Mouse (Mus musculus): ENCODE data around the gene Fbxo46. TPM values are rescaled to one million over a fixed set of nuclear protein-coding genes. Genes with fewer than 3 reads are reported as not detected.
"Not testable (repeated sequence)": the region's sequence is repeated elsewhere in the genome, so short reads cannot be mapped to it uniquely, and the experiment has no call there.

The Fbxo46 gene
- polyA plus RNA-seq, 1 experiment from 2014 or later, result 20.9 TPM

DNA sequence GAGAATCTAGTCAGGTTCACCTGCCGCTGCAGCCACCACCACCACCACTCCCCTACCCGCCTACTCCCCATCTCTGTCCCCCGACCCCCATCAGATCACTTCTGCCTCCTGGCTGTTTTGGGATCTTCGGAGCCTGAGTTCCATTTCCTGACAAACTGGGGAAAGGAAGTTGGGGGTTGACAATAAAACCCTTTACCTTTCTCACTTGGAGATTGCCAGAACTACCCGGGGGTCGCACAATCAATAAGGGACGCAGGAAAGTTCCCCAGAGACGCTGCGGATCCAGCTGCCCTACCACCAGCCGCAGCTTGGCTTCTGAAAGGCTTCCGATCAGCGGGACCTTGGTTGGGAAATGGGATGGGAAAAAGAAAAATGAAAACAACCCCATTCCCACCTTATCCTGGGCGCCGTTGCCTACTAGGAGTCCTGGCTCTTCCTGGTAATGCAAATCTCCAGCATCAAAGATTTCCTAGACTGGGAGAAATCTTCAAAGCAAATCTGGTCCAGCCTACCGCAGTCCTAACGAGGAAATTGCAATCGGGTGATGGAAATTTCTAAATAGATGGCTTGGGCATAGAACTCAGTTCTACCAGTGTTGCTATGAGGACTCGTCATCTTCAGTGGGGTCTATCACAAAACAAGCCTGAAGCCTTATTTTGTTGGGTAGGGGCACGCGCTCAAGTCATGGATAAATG is 28.7 kb downstream of the Fbxo46 start:
- no peaks in the 10 kb centered on the region for H3K27me3 ChIP-seq
- ATAC-seq (ENCODE audit: low FRiP score), result no peak
- 13% methylated on average over 20 of the region's 20 CpGs for WGBS
- H3K27ac ChIP-seq, result peak overlapping the region; percentile 86
- H3K4me1 ChIP-seq, result peaks cover 24% of the 10 kb centered on the region
- H3K9ac ChIP-seq, result peak overlapping the region; percentile 73
- peaks cover 27% of the 10 kb centered on the region for H3K36me3 ChIP-seq
- H3K4me3 ChIP-seq, result peak overlapping the region; percentile 60
- H3K4me2 ChIP-seq (replicated peaks), result peak overlapping the region; percentile 66
- no peaks in the 10 kb centered on the region for H3K9me3 ChIP-seq (replicated peaks)

DNA sequence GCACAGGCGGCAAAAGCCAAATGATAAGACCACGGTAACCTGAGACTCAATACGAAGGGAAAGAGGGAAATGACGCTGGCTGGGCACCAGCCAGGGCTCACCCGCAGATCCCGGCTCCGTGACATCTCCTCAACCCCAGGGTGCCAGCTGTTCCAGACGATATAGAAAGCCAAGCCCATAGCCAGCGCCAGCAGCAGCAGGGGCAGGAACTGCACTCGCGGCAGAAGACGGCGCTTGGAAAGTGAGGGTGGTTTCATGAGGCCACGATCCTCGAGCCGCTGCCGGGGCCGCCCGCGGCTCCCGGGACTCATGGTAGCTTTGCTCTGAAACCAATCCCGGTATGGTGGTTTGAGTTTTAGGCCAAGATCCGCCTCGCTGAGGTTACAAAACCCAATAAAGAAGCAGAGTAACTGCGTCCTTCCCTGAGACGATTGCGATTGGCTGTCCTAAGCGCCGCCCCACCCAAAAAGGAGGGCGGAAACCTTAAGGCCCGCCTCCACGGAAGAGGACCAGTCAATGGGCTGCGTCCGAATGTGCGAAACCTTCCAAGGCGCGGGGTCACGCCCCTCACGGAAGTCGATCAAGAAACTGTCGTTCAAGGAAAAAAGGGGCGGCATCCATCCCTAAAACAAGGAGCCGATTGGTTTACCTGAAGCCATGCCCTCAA is 29.3 kb downstream of the Fbxo46 start, which contains the start of gene Qpctl:
Gene Qpctl (minus strand): TSS at position 417 of the 667 bp plus-strand sequence.
- Histone ChIP-seq H3K9me3 (replicated peaks) (no peaks in the 10 kb centered on the region), H3K27ac (peak within 1 kb of the TSS; percentile 86), H3K27me3 (no peaks in the 10 kb centered on the region), H3K4me3 (peak within 1 kb of the TSS; percentile 60), H3K9ac (peak within 1 kb of the TSS; percentile 73), H3K36me3 (peaks cover 34% of the 10 kb centered on the region), H3K4me2 (replicated peaks) (peak within 1 kb of the TSS; percentile 66), H3K4me1 (peaks cover 24% of the 10 kb centered on the region)
- under 1% methylated on average over 43 of the region's 43 CpGs for WGBS
- peak; percentile 98 for ATAC-seq (ENCODE audit: low FRiP score)

DNA sequence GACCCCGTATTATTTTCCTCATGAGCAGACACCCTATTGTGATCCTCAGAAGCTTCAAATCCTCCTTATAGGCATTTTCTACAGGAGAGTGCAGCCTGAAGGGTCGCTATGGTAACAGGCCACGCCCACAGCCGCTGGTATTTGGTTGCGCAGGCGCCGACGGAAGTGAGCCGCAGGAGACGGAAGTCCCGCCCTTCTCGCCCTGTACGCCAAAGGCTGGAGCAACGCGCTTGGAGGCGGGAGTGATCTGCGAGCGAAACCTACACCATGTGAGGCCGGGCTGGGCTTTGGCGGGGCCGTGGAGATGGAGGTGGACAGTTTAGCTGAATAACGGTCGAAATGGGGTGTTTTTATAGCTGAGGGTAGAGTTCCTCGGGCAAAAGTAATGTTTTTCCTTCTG is 30.0 kb downstream of the Fbxo46 start, which contains the start of gene Snrpd2:
Gene Snrpd2 (plus strand): TSS at position 97 of the 400 bp plus-strand sequence.
- H3K4me1 ChIP-seq, result peaks cover 24% of the 10 kb centered on the region
- peak within 1 kb of the TSS; percentile 86 for H3K27ac ChIP-seq
- H3K4me2 ChIP-seq (replicated peaks), result peak within 1 kb of the TSS; percentile 66
- no peaks in the 10 kb centered on the region for H3K9me3 ChIP-seq (replicated peaks)
- peak within 1 kb of the TSS; percentile 60 for H3K4me3 ChIP-seq
- H3K27me3 ChIP-seq, result no peaks in the 10 kb centered on the region
- 0% methylated on average over 24 of the region's 24 CpGs for WGBS
- peaks cover 40% of the 10 kb centered on the region for H3K36me3 ChIP-seq
- peak; percentile 92 for ATAC-seq (ENCODE audit: low FRiP score)
- H3K9ac ChIP-seq, result peak within 1 kb of the TSS; percentile 73

DNA sequence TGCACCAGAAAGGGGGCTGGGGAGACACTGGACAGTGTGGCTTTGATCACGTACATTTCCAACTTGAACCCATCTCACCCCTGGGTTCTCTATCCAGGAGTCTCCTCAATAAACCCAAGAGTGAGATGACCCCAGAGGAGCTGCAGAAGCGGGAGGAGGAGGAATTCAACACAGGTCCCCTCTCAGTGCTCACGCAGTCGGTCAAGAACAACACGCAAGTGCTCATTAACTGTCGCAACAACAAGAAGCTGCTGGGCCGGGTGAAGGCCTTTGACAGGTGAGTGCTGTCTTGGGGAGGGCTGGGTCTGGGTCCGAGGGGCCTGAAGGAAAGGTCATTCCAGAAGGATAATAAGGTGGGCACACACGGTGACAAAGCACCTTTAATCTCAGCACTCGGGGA is 31.5 kb downstream of the Fbxo46 start:
- peak overlapping the region; percentile 60; the same call in 1 of the 2 replicates for H3K4me3 ChIP-seq
- not testable (repeated sequence) for H3K9me3 ChIP-seq (replicated peaks); H3K9ac ChIP-seq; ATAC-seq (ENCODE audit: low FRiP score); H3K27me3 ChIP-seq; H3K4me2 ChIP-seq (replicated peaks); H3K27ac ChIP-seq
- H3K4me1 ChIP-seq, result peaks cover 24% of the 10 kb centered on the region
- peaks cover 41% of the 10 kb centered on the region for H3K36me3 ChIP-seq
- 93% methylated on average over 10 of the region's 10 CpGs for WGBS

DNA sequence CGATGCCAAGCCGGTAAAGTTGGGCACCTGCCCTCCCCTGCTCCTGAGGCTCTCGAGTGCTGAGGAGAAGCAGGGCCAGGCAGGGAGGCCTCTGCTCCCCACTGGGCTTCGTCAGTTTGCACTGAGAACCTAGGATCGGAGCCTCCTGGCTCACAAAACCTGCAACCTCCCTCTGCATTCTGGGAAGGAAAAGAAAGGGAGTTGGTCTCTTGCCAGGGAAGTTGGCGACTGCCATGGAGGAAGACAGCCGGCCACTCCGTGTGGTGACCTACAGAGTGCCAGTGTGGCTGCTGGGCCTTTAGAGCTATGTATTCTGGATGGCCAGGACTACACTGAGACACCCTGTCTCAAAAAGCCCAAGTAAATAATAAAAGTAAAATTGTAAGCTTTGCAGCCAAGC is 35.1 kb downstream of the Fbxo46 start:
- no peak overlapping the region for H3K4me3 ChIP-seq
- H3K4me2 ChIP-seq (replicated peaks), result no peak overlapping the region
- no peaks in the 10 kb centered on the region for H3K9me3 ChIP-seq (replicated peaks)
- peaks cover 15% of the 10 kb centered on the region for H3K27me3 ChIP-seq
- peaks cover 18% of the 10 kb centered on the region for H3K4me1 ChIP-seq
- 82% methylated on average over 8 of the region's 8 CpGs for WGBS
- H3K27ac ChIP-seq, result no peak overlapping the region
- peaks cover 34% of the 10 kb centered on the region for H3K36me3 ChIP-seq
- no peak overlapping the region for H3K9ac ChIP-seq
- ATAC-seq (ENCODE audit: low FRiP score), result no peak

DNA sequence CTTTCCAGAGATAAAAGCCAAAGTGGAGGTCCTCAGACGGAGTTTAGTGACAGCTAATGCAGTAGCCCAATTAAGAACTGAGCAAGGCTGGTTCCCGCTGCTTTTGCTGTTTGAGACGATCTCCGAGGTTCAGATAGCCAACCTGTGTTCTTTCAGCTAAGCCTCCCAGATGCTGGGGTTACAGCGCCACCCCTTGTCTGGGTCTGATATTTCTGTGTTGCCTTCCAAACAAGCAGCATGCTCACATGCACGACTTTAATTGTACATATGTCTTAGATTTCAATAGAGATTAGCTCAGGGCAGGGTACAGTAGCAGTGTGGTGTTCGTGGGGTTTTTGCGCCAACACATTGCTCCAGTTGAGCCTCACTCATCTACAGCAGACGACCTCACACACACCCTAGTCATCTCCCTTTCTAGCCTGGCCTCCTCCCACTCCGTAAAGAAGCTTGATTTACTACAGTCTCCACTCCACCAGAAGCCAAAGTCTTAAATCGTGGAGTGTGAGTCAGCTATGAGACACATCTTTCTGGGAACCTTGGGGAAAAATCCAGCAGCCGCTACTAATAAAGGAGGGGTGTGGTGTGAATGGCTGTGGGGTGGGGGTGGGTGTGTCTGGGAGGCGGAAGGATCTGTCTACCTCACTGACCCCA is 36.3 kb downstream of the Fbxo46 start:
- WGBS, result 62% methylated on average over 13 of the region's 13 CpGs
- Histone ChIP-seq H3K4me2 (replicated peaks) (no peak overlapping the region), H3K36me3 (peaks cover 34% of the 10 kb centered on the region), H3K4me3 (no peak overlapping the region), H3K27me3 (peaks cover 26% of the 10 kb centered on the region), H3K9ac (no peak overlapping the region; the same call in 1 of the 2 replicates), H3K4me1 (peaks cover 16% of the 10 kb centered on the region), H3K27ac (no peak overlapping the region), H3K9me3 (replicated peaks) (no peaks in the 10 kb centered on the region)
- no peak for ATAC-seq (ENCODE audit: low FRiP score)

DNA sequence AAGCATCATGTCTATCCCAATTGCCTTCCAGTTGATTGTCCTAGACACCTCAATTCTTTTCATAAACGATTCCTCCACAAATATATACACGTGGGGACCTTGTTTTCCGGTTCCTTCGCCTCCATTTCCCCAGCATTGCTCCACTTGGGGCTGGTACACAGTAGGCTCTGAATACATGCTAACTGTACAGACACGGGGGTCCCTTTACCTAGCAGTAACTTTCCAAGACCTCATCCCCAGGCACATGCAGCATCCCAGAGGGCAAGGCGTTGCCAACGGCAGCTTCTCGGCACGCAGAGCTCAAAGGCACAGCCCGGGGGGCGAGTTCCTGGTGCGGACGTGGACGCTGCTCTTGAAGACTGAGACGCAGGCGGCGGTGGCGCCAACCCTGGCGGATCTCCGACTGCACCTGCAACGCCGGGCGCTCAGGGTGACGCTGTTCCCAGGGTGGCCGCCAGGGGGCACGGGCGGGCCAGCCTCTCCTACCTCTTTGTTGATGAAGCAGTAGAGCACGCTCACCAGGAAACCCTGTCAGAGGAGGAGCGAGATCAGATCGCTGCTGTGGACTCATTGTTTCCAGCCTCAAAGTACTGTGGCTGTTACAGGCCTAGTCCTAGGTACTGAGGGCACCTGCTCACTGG is 37.6 kb downstream of the Fbxo46 start:
- H3K9ac ChIP-seq, result peak overlapping the region; percentile 38; the same call in 1 of the 2 replicates
- peak overlapping the region; percentile 50 for H3K4me2 ChIP-seq (replicated peaks)
- peak overlapping the region; percentile 17; the same call in 1 of the 2 replicates for H3K4me3 ChIP-seq
- H3K4me1 ChIP-seq, result peaks cover 14% of the 10 kb centered on the region
- H3K36me3 ChIP-seq, result peaks cover 26% of the 10 kb centered on the region
- ATAC-seq (ENCODE audit: low FRiP score), result peak; percentile 74
- peaks cover 27% of the 10 kb centered on the region for H3K27me3 ChIP-seq
- H3K27ac ChIP-seq, result peak overlapping the region; percentile 77
- 6% methylated on average over 30 of the region's 30 CpGs for WGBS
- no peaks in the 10 kb centered on the region for H3K9me3 ChIP-seq (replicated peaks)

DNA sequence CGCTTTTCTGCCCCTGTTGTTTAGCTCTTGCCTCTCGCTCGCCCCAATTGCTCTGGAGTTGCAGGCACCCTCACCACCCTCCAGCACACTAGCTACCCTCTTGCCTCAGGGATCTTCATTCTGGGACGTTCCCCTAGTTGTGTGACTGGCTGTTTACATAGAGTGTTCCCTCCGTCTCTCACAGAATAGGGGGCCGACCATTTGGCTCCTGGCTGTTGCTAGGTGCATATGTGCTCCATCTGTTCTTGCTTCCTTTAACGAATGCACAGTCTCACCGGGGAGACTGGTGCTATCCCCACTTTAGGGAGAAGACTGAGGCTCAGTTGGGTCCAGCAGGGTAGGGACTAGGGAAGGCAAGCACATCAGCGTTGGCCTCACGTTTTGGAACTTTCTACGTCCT is 38.9 kb downstream of the Fbxo46 start:
- no peak for ATAC-seq (ENCODE audit: low FRiP score)
- Histone ChIP-seq H3K36me3 (peaks cover 15% of the 10 kb centered on the region), H3K4me1 (peaks cover 14% of the 10 kb centered on the region), H3K4me2 (replicated peaks) (no peak overlapping the region), H3K4me3 (no peak overlapping the region), H3K27ac (no peak overlapping the region), H3K27me3 (peaks cover 40% of the 10 kb centered on the region), H3K9ac (no peak overlapping the region), H3K9me3 (replicated peaks) (no peaks in the 10 kb centered on the region)
- WGBS, result 62% methylated on average over 11 of the region's 11 CpGs

DNA sequence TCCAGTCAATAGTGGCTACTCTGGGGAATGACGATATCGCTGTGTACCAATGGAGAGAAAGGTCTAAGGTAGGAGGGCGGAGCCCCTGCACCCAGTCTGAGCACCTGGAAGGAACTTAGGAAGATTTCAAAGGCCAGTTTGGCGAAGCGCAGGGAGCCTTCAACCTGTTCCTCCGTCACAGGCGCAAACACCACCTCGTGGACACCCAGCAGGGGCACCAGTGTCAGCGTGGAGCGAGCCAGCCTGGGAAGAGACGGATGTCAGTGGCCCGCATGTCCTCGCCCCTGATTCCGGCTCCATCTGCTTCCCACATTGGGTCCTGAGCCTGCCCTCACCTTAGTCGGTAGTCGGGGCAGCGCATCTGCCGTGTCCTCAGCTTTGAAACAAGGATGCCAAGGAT is 39.8 kb downstream of the Fbxo46 start:
- no peak overlapping the region for H3K4me2 ChIP-seq (replicated peaks)
- H3K4me1 ChIP-seq, result peaks cover 21% of the 10 kb centered on the region
- peak overlapping the region; percentile 38; the same call in 1 of the 2 replicates for H3K9ac ChIP-seq
- H3K9me3 ChIP-seq (replicated peaks), result no peaks in the 10 kb centered on the region
- no peak overlapping the region for H3K4me3 ChIP-seq
- peaks cover 48% of the 10 kb centered on the region for H3K27me3 ChIP-seq
- peaks cover 7% of the 10 kb centered on the region for H3K36me3 ChIP-seq
- no peak for ATAC-seq (ENCODE audit: low FRiP score)
- 14% methylated on average over 18 of the region's 18 CpGs for WGBS
- H3K27ac ChIP-seq, result no peak overlapping the region

DNA sequence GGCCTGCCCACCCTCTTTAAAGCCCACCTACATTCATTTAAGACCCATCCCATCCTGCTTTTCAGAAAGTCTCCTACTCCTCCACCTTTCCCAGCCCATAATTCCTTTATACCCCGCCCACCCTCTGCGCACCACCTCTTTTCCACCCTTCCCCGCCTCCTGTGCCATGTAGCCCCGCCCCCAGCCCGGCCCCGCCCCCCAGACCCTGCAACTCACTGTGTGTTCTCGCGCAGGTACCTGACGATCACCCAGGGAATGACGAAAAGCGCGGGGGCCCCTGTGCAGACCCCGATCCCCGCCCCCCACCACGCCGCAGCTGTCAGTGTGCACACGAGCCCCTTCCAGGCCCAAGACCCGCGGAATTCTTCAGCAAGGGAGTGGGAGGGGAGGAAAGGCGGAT is 40.5 kb downstream of the Fbxo46 start:
- WGBS, result 1% methylated on average over 20 of the region's 20 CpGs
- Histone ChIP-seq H3K27ac (no peak overlapping the region), H3K4me2 (replicated peaks) (peak overlapping the region; percentile 60), H3K36me3 (no peaks in the 10 kb centered on the region; the same call in 1 of the 2 replicates), H3K4me1 (peaks cover 28% of the 10 kb centered on the region), H3K9ac (peak overlapping the region; percentile 56), H3K9me3 (replicated peaks) (no peaks in the 10 kb centered on the region), H3K4me3 (peak overlapping the region; percentile 33), H3K27me3 (peaks cover 55% of the 10 kb centered on the region)
- ATAC-seq (ENCODE audit: low FRiP score), result no peak

DNA sequence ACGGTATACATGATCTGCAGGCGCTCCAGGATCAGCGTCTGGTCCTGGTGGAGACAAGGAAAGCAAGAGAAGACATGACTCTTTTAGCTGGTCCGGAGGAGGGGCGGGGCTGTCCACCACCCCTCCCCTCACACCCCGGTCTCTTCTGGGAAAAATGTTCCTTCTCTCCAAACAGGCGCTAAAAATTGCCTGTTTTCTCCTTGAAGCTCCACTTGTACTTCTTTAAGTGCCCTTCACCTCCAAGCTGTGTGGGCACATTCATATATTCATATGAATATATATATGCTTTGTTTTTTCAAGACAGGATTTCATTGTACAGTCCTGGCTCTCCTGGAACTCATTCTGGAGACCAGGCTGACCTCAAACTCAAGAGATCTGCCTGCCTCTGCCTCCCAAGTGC is 43.3 kb downstream of the Fbxo46 start:
- H3K27ac ChIP-seq, result no peak overlapping the region
- WGBS, result 81% methylated on average over 7 of the region's 7 CpGs
- no peak overlapping the region for H3K4me2 ChIP-seq (replicated peaks)
- no peak overlapping the region for H3K4me3 ChIP-seq
- H3K36me3 ChIP-seq, result no peaks in the 10 kb centered on the region
- H3K27me3 ChIP-seq, result peaks cover 63% of the 10 kb centered on the region
- ATAC-seq (ENCODE audit: low FRiP score), result no peak
- H3K9ac ChIP-seq, result no peak overlapping the region
- no peaks in the 10 kb centered on the region for H3K9me3 ChIP-seq (replicated peaks)
- peaks cover 29% of the 10 kb centered on the region for H3K4me1 ChIP-seq

DNA sequence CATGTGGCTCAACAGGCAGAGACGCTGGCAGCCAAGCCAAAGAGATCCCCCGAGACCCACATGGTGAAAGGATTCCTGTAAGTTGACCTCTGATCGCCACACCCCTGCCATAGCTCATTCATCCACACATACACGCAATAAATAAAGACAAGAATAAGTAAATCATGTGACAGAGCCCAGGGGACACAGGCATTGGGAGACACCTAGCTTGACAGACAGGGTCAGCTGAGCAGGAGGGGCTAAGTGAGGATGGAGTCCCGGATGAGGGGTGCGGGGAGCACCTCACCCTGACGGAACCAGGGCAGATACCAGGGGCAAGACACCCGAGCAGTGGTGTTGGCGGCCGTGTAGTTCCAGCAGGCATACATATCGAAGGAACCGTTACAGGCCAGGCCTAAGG is 44.1 kb downstream of the Fbxo46 start:
- peaks cover 64% of the 10 kb centered on the region for H3K27me3 ChIP-seq

More for the DNA sequence above, 44.1 kb downstream of the Fbxo46 start:
- ATAC-seq (ENCODE audit: low FRiP score), result no peak
- peaks cover 29% of the 10 kb centered on the region for H3K4me1 ChIP-seq
- no peak overlapping the region for H3K9ac ChIP-seq
- H3K36me3 ChIP-seq, result no peaks in the 10 kb centered on the region
- no peak overlapping the region for H3K27ac ChIP-seq
- no peaks in the 10 kb centered on the region for H3K9me3 ChIP-seq (replicated peaks)
- 31% methylated on average over 12 of the region's 12 CpGs for WGBS
- H3K4me3 ChIP-seq, result no peak overlapping the region
- peak overlapping the region; percentile 22; the same call in 1 of the 2 replicates for H3K4me2 ChIP-seq (replicated peaks)
